Mouse (Mus musculus) limb, embryonic 10.5 days (tissue): ENCODE results near the gene Ttll5. TPM values are rescaled to one million over a fixed set of nuclear protein-coding genes. Genes with fewer than 3 reads are reported as not detected.

Source experiments
- DNase-seq: peaks from one replicate; pipeline ENCODE4 v3.0.0-alpha.2; 2017; ENCODE audit warnings: low spot score
- H3K27ac ChIP-seq: fragments of 300-500 bp; sonication (generic); 2 replicates; pipeline ENCODE4 v1.5.1; 2016; ENCODE audit warnings: mild to moderate bottlenecking
- H3K27me3 ChIP-seq: fragments of 300-500 bp; sonication (generic); 2 replicates; pipeline ENCODE4 v1.6.1; 2016; ENCODE audit warnings: low read depth, mild to moderate bottlenecking; ENCODE audit not compliant: poor library complexity, severe bottlenecking
- H3K36me3 ChIP-seq: fragments of 300-500 bp; sonication (generic); 2 replicates; pipeline ENCODE4 v1.6.1; 2016; ENCODE audit warnings: mild to moderate bottlenecking, moderate library complexity
- H3K4me1 ChIP-seq: fragments of 300-500 bp; sonication (generic); 2 replicates; pipeline ENCODE4 v1.6.1; 2016
- H3K4me3 ChIP-seq: fragments of 300-500 bp; sonication (generic); 2 replicates; pipeline ENCODE4 v1.5.1; 2016; ENCODE audit warnings: mild to moderate bottlenecking, moderate library complexity
- H3K9me3 ChIP-seq: fragments of 300-500 bp; sonication (generic); replicated peaks from 2 replicates; pipeline ENCODE4 v1.6.1; 2016; ENCODE audit warnings: mild to moderate bottlenecking
- WGBS: fragments of 180-500 bp; shearing (Covaris S2); methylation state at CpG from one replicate; pipeline ENCODE4 v1.1.7; 2016; 5-methylcytosine and 5-hydroxymethylcytosine counted together
- polyA plus RNA-seq: library from polyadenylated mRNA; unstranded; fragments of >200 nt; fragmentation: Nextera tagmentation; extraction: Ambion mirVana; gene quantifications from 2 replicates; pipeline ENCODE4 v1.2.1, GENCODE M21; 2016

Ttll5 gene
- polyA plus RNA-seq, 1 experiment from 2014 or later, result 22.4 TPM

DNA sequence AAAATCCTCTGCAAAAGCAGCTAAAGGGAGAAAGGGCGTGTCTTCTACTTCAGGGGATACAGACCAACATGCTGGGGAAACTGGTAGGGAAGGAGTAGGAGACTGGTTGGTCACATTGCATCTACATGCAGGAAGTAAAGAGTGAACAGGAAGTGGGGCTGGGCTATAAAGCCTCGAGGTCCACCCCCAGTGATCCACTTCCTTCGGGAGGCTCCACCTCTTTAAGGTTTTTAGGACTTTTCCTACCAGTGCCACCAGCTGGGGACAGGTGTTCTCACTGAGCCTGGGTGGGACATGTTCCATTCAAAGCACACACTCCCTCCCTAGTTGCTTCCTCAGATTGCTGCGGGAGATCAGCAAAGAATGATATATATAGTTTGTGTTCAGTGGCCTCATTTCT, 29.4 kb downstream of the Ttll5 start:
- Histone ChIP-seq H3K27me3 (no peaks in the 10 kb centered on the region), H3K4me1 (no peaks in the 10 kb centered on the region), H3K4me3 (no peak overlapping the region), H3K27ac (no peak overlapping the region), H3K9me3 (no peaks in the 10 kb centered on the region), H3K36me3 (peaks cover 48% of the 10 kb centered on the region)
- 89% methylated on average over 4 of the region's 4 CpGs for WGBS
- no peak for DNase-seq

DNA sequence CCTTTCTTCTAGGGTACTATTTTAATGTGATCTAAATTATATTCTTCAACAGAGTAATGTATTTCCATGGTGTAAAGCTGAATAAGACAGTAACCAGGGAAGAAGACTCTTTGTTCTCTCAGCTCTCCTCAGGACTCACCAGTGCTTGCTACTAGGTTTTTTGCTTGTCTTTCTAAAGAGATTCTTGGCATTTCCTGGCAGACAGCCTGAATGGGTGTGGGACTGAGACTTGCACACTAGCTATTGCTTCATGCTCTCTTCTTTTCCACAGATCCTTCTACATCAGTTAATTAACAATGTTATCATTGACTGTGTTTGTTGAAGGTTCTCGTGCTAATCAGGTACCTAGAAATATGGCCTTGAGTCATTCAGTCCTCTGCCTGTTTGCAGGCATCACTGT, 29.8 kb downstream of the Ttll5 start:
- H3K4me3 ChIP-seq, result no peak overlapping the region
- no peak for DNase-seq
- H3K36me3 ChIP-seq, result peaks cover 45% of the 10 kb centered on the region
- no peaks in the 10 kb centered on the region for H3K27me3 ChIP-seq
- no peaks in the 10 kb centered on the region for H3K9me3 ChIP-seq
- no peaks in the 10 kb centered on the region for H3K4me1 ChIP-seq
- 94% methylated on average over 1 of the region's 1 CpGs for WGBS
- no peak overlapping the region for H3K27ac ChIP-seq

- Histone ChIP-seq H3K27me3 (no peaks in the 10 kb centered on the region), H3K4me3 (no peak overlapping the region), H3K4me1 (no peaks in the 10 kb centered on the region), H3K36me3 (peaks cover 35% of the 10 kb centered on the region), H3K27ac (no peak overlapping the region), H3K9me3 (no peaks in the 10 kb centered on the region)
- DNase-seq, result no peak
- WGBS, result 91% methylated on average over 7 of the region's 7 CpGs
These were observed 32.8 kb downstream of the Ttll5 start for GRCm38 (mm10) chr12:85857300-85857699.

DNA sequence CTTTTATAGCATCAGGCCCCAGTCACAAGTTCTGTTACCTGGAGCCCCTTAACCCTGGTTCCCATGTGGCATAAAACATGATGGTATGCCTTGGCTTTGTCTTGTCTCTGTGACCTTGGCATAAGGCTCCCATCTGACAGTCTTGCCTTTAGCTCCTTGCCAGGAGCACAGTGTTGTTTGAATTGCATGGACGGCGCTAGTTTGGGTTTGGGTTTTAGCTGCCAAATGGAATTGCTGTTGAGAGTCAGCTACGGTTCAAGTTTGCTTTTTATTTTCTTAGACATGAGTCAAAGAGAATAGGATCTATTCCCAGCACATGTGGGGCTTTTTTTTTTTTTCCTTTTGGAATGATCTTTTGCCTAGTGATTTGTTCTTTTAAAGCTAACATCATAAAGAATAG, 34.7 kb downstream of the Ttll5 start:
- H3K27ac ChIP-seq, result no peak overlapping the region
- no peaks in the 10 kb centered on the region for H3K4me1 ChIP-seq
- 81% methylated on average over 3 of the region's 3 CpGs for WGBS
- no peaks in the 10 kb centered on the region for H3K9me3 ChIP-seq
- H3K4me3 ChIP-seq, result no peak overlapping the region
- DNase-seq, result no peak
- H3K36me3 ChIP-seq, result peaks cover 33% of the 10 kb centered on the region
- no peaks in the 10 kb centered on the region for H3K27me3 ChIP-seq

DNA sequence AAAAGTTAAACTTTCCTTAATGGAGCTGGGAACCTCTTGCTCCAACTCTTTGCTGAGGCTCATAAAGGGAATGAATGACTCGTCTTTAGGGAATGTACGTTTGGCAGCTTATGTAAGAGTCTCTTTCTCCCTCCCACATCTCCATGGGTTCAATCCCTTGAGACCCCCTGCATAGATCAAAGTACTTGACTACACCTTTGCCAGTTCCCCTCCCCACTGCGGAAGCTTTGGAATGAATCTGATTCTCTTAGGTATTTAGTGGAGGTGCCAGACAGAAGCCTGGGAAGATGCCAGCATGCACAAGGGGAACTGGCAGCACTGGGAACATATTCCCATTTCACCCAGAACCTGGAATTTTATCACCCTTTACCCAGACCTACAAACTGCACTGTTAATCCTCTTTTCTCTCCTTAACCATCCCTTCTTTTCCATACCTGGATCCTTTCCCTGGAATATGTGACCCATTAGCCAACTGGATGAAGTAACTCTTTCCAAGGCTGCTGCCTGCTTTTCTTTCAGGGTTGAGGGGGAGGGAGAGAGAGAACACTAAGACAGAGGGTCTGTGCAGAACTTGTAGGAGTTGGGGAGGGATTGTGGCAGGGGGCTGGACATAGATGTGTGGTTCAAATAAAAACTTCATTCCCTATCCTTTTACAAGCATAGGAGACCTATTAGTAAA, 35.2 kb downstream of the Ttll5 start:
- Histone ChIP-seq H3K36me3 (peaks cover 35% of the 10 kb centered on the region), H3K4me1 (no peaks in the 10 kb centered on the region), H3K27me3 (no peaks in the 10 kb centered on the region), H3K27ac (no peak overlapping the region), H3K9me3 (no peaks in the 10 kb centered on the region), H3K4me3 (no peak overlapping the region)
- no peak for DNase-seq
- 35% methylated on average over 3 of the region's 3 CpGs for WGBS

- Histone ChIP-seq H3K9me3 (no peaks in the 10 kb centered on the region), H3K4me1 (no peaks in the 10 kb centered on the region), H3K4me3 (no peak overlapping the region), H3K27me3 (no peaks in the 10 kb centered on the region), H3K27ac (no peak overlapping the region), H3K36me3 (peaks cover 25% of the 10 kb centered on the region)
- no peak for DNase-seq
- WGBS, result 36% methylated on average over 2 of the region's 2 CpGs
These were observed 38.1 kb downstream of the Ttll5 start for GRCm38 (mm10) chr12:85862514-85862913.

GRCm38 (mm10) chr12:85865526-85865925, 41.1 kb downstream of the Ttll5 start:
- H3K27me3 ChIP-seq, result no peaks in the 10 kb centered on the region
- H3K4me3 ChIP-seq, result no peak overlapping the region
- H3K27ac ChIP-seq, result no peak overlapping the region
- H3K4me1 ChIP-seq, result no peaks in the 10 kb centered on the region
- WGBS, result 90% methylated on average over 3 of the region's 3 CpGs
- no peak for DNase-seq
- H3K36me3 ChIP-seq, result peaks cover 27% of the 10 kb centered on the region
- H3K9me3 ChIP-seq, result no peaks in the 10 kb centered on the region

- H3K4me1 ChIP-seq, result no peaks in the 10 kb centered on the region
- no peaks in the 10 kb centered on the region for H3K27me3 ChIP-seq
- no peak overlapping the region for H3K4me3 ChIP-seq
- H3K27ac ChIP-seq, result no peak overlapping the region
- WGBS, result 93% methylated on average over 4 of the region's 4 CpGs
- H3K36me3 ChIP-seq, result peaks cover 23% of the 10 kb centered on the region
- H3K9me3 ChIP-seq, result no peaks in the 10 kb centered on the region
- DNase-seq, result no peak
These were observed 42.2 kb downstream of the Ttll5 start for GRCm38 (mm10) chr12:85866624-85867023.

GRCm38 (mm10) chr12:85867125-85867524, 42.7 kb downstream of the Ttll5 start:
- Histone ChIP-seq H3K4me1 (no peaks in the 10 kb centered on the region), H3K27ac (no peak overlapping the region), H3K27me3 (no peaks in the 10 kb centered on the region), H3K4me3 (no peak overlapping the region), H3K9me3 (no peaks in the 10 kb centered on the region), H3K36me3 (peaks cover 23% of the 10 kb centered on the region)
- no peak for DNase-seq

- no peak for DNase-seq
These were observed 45.0 kb downstream of the Ttll5 start for GRCm38 (mm10) chr12:85869423-85869822.

GRCm38 (mm10) chr12:85879631-85880314, 55.3 kb downstream of the Ttll5 start:
- H3K9me3 ChIP-seq, result no peaks in the 10 kb centered on the region
- no peak overlapping the region for H3K27ac ChIP-seq
- no peaks in the 10 kb centered on the region for H3K27me3 ChIP-seq
- no peak overlapping the region for H3K4me3 ChIP-seq
- H3K4me1 ChIP-seq, result no peaks in the 10 kb centered on the region
- 87% methylated on average over 8 of the region's 8 CpGs for WGBS
- peaks cover 48% of the 10 kb centered on the region for H3K36me3 ChIP-seq
- DNase-seq, result no peak

More at GRCm38 (mm10) chr12:85869423-85869822, 45.0 kb downstream of the Ttll5 start:
- H3K9me3 ChIP-seq, result no peaks in the 10 kb centered on the region
- peaks cover 15% of the 10 kb centered on the region for H3K36me3 ChIP-seq
- no peaks in the 10 kb centered on the region for H3K27me3 ChIP-seq
- no peak overlapping the region for H3K4me3 ChIP-seq
- no peaks in the 10 kb centered on the region for H3K4me1 ChIP-seq
- 71% methylated on average over 6 of the region's 6 CpGs for WGBS
- no peak overlapping the region for H3K27ac ChIP-seq

DNA sequence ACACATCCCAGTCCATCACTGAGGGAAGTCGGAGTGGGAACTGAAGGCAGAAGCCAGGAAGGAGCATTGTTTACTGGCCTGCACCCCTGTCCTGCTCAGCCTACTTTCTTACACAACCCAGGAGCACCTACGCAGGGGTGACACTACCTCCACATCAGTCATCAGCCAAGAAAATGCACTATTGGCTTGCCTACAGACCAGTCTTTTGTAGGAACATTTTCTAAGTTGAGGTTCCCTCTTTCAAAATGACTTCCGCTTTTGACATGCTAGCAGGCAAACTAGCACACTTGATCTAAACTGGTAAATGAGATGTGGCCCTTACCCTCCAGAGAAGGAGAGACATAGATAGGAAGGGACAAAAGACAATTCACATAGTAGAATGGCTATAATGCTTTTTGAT, 60.6 kb downstream of the Ttll5 start:
- H3K36me3 ChIP-seq, result peaks cover 17% of the 10 kb centered on the region
- H3K27me3 ChIP-seq, result no peaks in the 10 kb centered on the region
- no peaks in the 10 kb centered on the region for H3K4me1 ChIP-seq
- no peak for DNase-seq
- no peak overlapping the region for H3K27ac ChIP-seq
- no peaks in the 10 kb centered on the region for H3K9me3 ChIP-seq
- WGBS, result 94% methylated on average over 3 of the region's 3 CpGs
- no peak overlapping the region for H3K4me3 ChIP-seq

DNA sequence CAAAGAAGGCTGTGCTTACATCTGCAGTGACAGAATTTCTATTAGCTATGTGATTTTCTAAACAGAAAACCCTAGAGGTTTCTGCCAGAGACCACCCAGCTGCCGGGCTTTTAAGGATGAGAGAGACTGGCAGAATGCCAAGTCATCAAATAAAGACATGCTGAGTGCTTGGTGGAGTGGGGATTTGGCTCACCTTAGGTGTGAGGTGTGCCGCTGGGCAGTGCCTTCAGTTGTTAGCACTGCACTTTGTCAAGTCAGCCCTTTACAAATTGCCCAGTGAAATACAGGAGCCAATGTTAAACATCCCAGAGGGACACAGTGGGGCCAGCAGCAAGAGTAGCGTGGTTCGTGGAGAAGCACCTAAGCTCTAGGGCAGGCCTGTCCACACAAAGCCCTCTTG, 65.6 kb downstream of the Ttll5 start:
- Histone ChIP-seq H3K27ac (no peak overlapping the region), H3K27me3 (no peaks in the 10 kb centered on the region), H3K9me3 (no peaks in the 10 kb centered on the region), H3K36me3 (peaks cover 38% of the 10 kb centered on the region), H3K4me1 (no peaks in the 10 kb centered on the region), H3K4me3 (no peak overlapping the region)
- no peak for DNase-seq
- WGBS, result 82% methylated on average over 4 of the region's 4 CpGs
